Mouse (Mus musculus) spleen, adult 10 weeks (tissue): ENCODE measurements around the gene Gbp9. TPM values are rescaled to one million over a fixed set of nuclear protein-coding genes. Genes with fewer than 3 reads are reported as not detected.

Source experiments
- polyA plus RNA-seq: library from polyadenylated mRNA; stranded (reverse); fragments of 350-450 nt; fragmentation: Illumina TruSeq; extraction: RNeasy Lipid Tissue Mini Kit (QIAGEN cat#74804); gene quantifications from one replicate; pipeline ENCODE4 v1.2.3, GENCODE M21; 2015; ENCODE audit warnings: low replicate concordance; ENCODE audit not compliant: insufficient read depth

Gbp9 gene
- polyA plus RNA-seq = 116 TPM

GRCm38 (mm10) chr5:105139409-105140088 is at the start of gene Gbp9, which contains the start of the genes Gbp8 and Gbp4:
Gene Gbp9 (minus strand): TSS chr5:105139539.
Gene Gbp8 (minus strand): TSS chr5:105139540.
Gene Gbp4 (minus strand): TSS chr5:105139586.

Other genes with a start within 250 kb of the Gbp9 start
- gene Abcg3, start 156.8 kb downstream of the Gbp9 start, polyA plus RNA-seq = 161 TPM
- 93.1 TPM for gene Gbp8, start within 50 bp of the Gbp9 start, polyA plus RNA-seq
- 75.9 TPM for gene Gbp4, start within 50 bp of the Gbp9 start, polyA plus RNA-seq
- 4.8 TPM for gene Gbp10, start 100.0 kb upstream of the Gbp9 start, polyA plus RNA-seq
- not detected for gene Gm43302, start 154.2 kb upstream of the Gbp9 start, polyA plus RNA-seq
- gene Gbp6, start 154.2 kb upstream of the Gbp9 start, polyA plus RNA-seq = 36.3 TPM